Mouse (Mus musculus) CD4-positive, CD25-positive, alpha-beta regulatory T cell, adult 2 months (primary cell): ENCODE data around the gene Rnasek.

Experiments used
- DNase-seq: peaks from one replicate; pipeline ENCODE4 v3.0.0-alpha.2; 2012; ENCODE audit warnings: low read depth, low spot score

The Rnasek gene

GRCm38 (mm10) chr11:70236717-70237116, 2.9 kb downstream of the Rnasek start:
- no peak for DNase-seq

GRCm38 (mm10) chr11:70235254-70235900, 4.3 kb downstream of the Rnasek start:
- DNase-seq = no peak

GRCm38 (mm10) chr11:70234497-70234896, 5.1 kb downstream of the Rnasek start:
- no peak for DNase-seq

- no peak for DNase-seq
These were observed 5.6 kb downstream of the Rnasek start for GRCm38 (mm10) chr11:70234037-70234436.

GRCm38 (mm10) chr11:70233016-70233415, 6.6 kb downstream of the Rnasek start:
- DNase-seq = no peak

GRCm38 (mm10) chr11:70232546-70232945, 7.1 kb downstream of the Rnasek start:
- no peak for DNase-seq

- DNase-seq = peak; percentile 92
These were observed 9.4 kb downstream of the Rnasek start for GRCm38 (mm10) chr11:70230239-70230727.

- peak; percentile 45 for DNase-seq
These were observed 10.2 kb downstream of the Rnasek start, which contains the start of gene Bcl6b for GRCm38 (mm10) chr11:70229260-70230010. Gene Bcl6b, minus strand, starts transcription at chr11:70229798.

- DNase-seq = peak; percentile 94
These were observed 10.8 kb downstream of the Rnasek start for GRCm38 (mm10) chr11:70228828-70229227.

- DNase-seq = no peak
These were observed 11.9 kb downstream of the Rnasek start for GRCm38 (mm10) chr11:70227661-70228245.

GRCm38 (mm10) chr11:70227126-70227525, 12.5 kb downstream of the Rnasek start:
- no peak for DNase-seq

- no peak for DNase-seq
These were observed 13.1 kb downstream of the Rnasek start for GRCm38 (mm10) chr11:70226602-70226890.

- no peak for DNase-seq
These were observed 13.6 kb downstream of the Rnasek start for GRCm38 (mm10) chr11:70225798-70226601.

GRCm38 (mm10) chr11:70223724-70224123, 15.9 kb downstream of the Rnasek start:
- no peak for DNase-seq

GRCm38 (mm10) chr11:70221603-70222500, 17.8 kb downstream of the Rnasek start:
- no peak for DNase-seq

- peak; percentile 97 for DNase-seq
These were observed 18.7 kb downstream of the Rnasek start, which contains the start of gene Slc16a13 for GRCm38 (mm10) chr11:70220731-70221602. Gene Slc16a13, minus strand, starts transcription at chr11:70221064.

- no peak for DNase-seq
These were observed 19.3 kb downstream of the Rnasek start for GRCm38 (mm10) chr11:70220323-70220722.

- DNase-seq = no peak
These were observed 19.8 kb downstream of the Rnasek start for GRCm38 (mm10) chr11:70219873-70220272.

- no peak for DNase-seq
These were observed 20.7 kb downstream of the Rnasek start for GRCm38 (mm10) chr11:70218741-70219470.
